Mouse (Mus musculus) forebrain, postnatal 0 days (tissue): ENCODE data around the gene Gpm6b. TPM values are rescaled to one million over a fixed set of nuclear protein-coding genes. Genes with fewer than 3 reads are reported as not detected.
A peak's percentile ranks its signal among the peaks of the same experiment; 100 is the strongest.

Source experiments
- ATAC-seq: fragments of 200-750 bp; cut with Nextera tagmentation; 2 replicates; pipeline ENCODE4 v1.8.0; 2017; ENCODE audit warnings: mild to moderate bottlenecking, moderate library complexity
- DNase-seq: peaks from one replicate; pipeline ENCODE4 v3.0.0-alpha.2; 2015
- H3K27ac ChIP-seq: fragments of 300-500 bp; sonication (generic); 2 replicates; pipeline ENCODE4 v1.5.1; 2014; ENCODE audit warnings: low read depth, mild to moderate bottlenecking, antibody characterized with exemption, low read length, moderate library complexity, mixed read lengths
- H3K27me3 ChIP-seq: fragments of 300-500 bp; sonication (generic); 2 replicates; pipeline ENCODE4 v1.6.1; 2014; ENCODE audit warnings: mild to moderate bottlenecking, low read length, mixed read lengths; ENCODE audit not compliant: insufficient read depth
- H3K36me3 ChIP-seq: fragments of 300-500 bp; sonication (generic); 2 replicates; pipeline ENCODE4 v1.6.1; 2014; ENCODE audit warnings: mild to moderate bottlenecking, moderate library complexity; ENCODE audit not compliant: insufficient read depth
- H3K4me1 ChIP-seq: fragments of 300-500 bp; sonication (generic); 2 replicates; pipeline ENCODE4 v1.6.1; 2014; ENCODE audit warnings: antibody characterized with exemption; ENCODE audit not compliant: insufficient read depth
- H3K4me2 ChIP-seq: fragments of 300-500 bp; sonication (generic); 2 replicates; pipeline ENCODE4 v1.6.1; 2014; ENCODE audit warnings: low read depth, mild to moderate bottlenecking, moderate library complexity
- H3K4me3 ChIP-seq: fragments of 300-500 bp; sonication (generic); 2 replicates; pipeline ENCODE4 v1.5.1; 2014; ENCODE audit warnings: low read depth, low read length, mixed read lengths
- H3K9ac ChIP-seq: fragments of 300-500 bp; sonication (generic); 2 replicates; pipeline ENCODE4 v1.6.1; 2014; ENCODE audit warnings: mild to moderate bottlenecking
- H3K9me3 ChIP-seq: fragments of 300-500 bp; sonication (generic); 2 replicates; pipeline ENCODE4 v1.6.1; 2016; ENCODE audit warnings: low read length
- CTCF ChIP-seq: sonication (generic); IDR thresholded peaks from 2 replicates; pipeline ENCODE4 v1.5.1; 2016; ENCODE audit warnings: antibody characterized with exemption, control low read depth, low read depth
- WGBS: fragments of 180-500 bp; shearing (Covaris S2); extraction: QIAGEN DNeasy Blood & Tissue Kit; methylation state at CpG from one replicate; pipeline ENCODE4 v1.1.7; 2014; 5-methylcytosine and 5-hydroxymethylcytosine counted together
- polyA plus RNA-seq: library from polyadenylated mRNA; unstranded; fragments of >200 nt; fragmentation: Nextera tagmentation; extraction: Ambion mirVana; gene quantifications from 2 replicates; pipeline ENCODE4 v1.2.1, GENCODE M21; 2015
- total RNA-seq: library from RNA; depleted of rRNA; stranded (reverse); fragments of >200 nt; gene quantifications from 2 replicates; pipeline ENCODE4 v1.2.3, GENCODE M21; 2014

The Gpm6b gene
- total and polyA plus RNA-seq, 2 experiments from 2014 or later, result 385 to 431 TPM

- Histone ChIP-seq H3K36me3 (no peaks in the 10 kb centered on the region), H3K27ac (no peak overlapping the region), H3K27me3 (no peaks in the 10 kb centered on the region), H3K9ac (no peak overlapping the region), H3K4me3 (no peak overlapping the region), H3K4me2 (no peak overlapping the region), H3K9me3 (no peaks in the 10 kb centered on the region), H3K4me1 (no peaks in the 10 kb centered on the region)
- WGBS, result 62% methylated on average over 5 of the region's 5 CpGs
- TF ChIP-seq CTCF, result no peak
- ATAC-seq, result peak; percentile 55; the same call in 1 of the 2 replicates
- peak; percentile 43 for DNase-seq
Observed at GRCm38 (mm10) chrX:166219331-166219730, 19.4 kb upstream of the Gpm6b start.

- H3K9me3 ChIP-seq, result no peaks in the 10 kb centered on the region
- H3K36me3 ChIP-seq, result no peaks in the 10 kb centered on the region
- no peaks in the 10 kb centered on the region for H3K4me1 ChIP-seq
- no peak overlapping the region for H3K27ac ChIP-seq
- TF ChIP-seq CTCF, result no peak
- WGBS, result 63% methylated on average over 5 of the region's 5 CpGs
- no peak for ATAC-seq
- H3K27me3 ChIP-seq, result no peaks in the 10 kb centered on the region
- H3K4me3 ChIP-seq, result no peak overlapping the region
- no peak overlapping the region for H3K9ac ChIP-seq
- H3K4me2 ChIP-seq, result no peak overlapping the region
- no peak for DNase-seq
Observed at GRCm38 (mm10) chrX:166226856-166227255, 11.9 kb upstream of the Gpm6b start.

- TF ChIP-seq CTCF, result no peak
- Histone ChIP-seq H3K36me3 (no peaks in the 10 kb centered on the region), H3K27ac (no peak overlapping the region), H3K9ac (no peak overlapping the region), H3K4me3 (no peak overlapping the region), H3K4me1 (no peaks in the 10 kb centered on the region), H3K4me2 (no peak overlapping the region), H3K9me3 (no peaks in the 10 kb centered on the region), H3K27me3 (no peaks in the 10 kb centered on the region)
- ATAC-seq, result no peak
- WGBS, result 69% methylated on average over 3 of the region's 3 CpGs
- DNase-seq, result no peak
Observed at GRCm38 (mm10) chrX:166229750-166230149, 9.0 kb upstream of the Gpm6b start.

DNA sequence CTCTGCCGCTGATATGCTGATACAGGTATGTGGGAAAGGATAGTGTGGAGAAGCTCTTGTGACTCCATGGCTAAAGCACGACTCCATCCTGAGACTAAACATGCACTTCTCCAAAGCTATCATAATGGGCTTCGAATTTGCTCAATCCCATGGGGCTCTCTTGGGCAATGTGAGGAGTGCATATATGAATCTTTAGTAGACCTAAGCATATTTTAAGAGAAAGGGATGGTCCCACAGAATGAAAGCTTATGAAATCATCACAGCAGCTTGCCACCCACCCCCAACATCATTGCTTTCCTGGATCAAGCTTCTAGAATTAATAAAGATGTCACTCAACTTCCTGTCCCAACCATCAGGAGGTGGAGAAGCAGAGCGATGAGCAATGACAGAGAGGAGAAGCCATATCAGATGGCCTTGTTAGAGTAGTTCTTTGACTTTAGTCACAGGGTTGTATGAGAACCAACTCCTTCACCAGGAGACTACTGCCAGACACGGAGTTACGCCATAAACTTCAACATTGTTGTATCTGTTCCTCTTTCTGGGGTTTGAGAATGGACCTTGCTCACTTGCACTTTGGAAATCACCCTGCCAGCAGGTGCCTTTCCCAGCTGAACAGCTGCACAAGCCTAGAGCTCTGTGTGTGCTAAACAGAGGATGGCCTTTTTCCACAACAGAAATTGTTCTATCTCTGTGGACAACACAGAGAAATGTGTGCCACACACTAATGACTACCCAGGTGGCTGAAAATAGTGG lies 8.0 kb upstream of the Gpm6b start:
- ATAC-seq (no peak), DNase-seq (no peak)
- no peaks in the 10 kb centered on the region for H3K9me3 ChIP-seq
- no peak for TF ChIP-seq CTCF
- H3K27me3 ChIP-seq, result no peaks in the 10 kb centered on the region
- 93% methylated on average over 6 of the region's 6 CpGs for WGBS
- H3K4me3 ChIP-seq, result no peak overlapping the region
- no peaks in the 10 kb centered on the region for H3K4me1 ChIP-seq
- no peaks in the 10 kb centered on the region for H3K36me3 ChIP-seq
- no peak overlapping the region for H3K9ac ChIP-seq
- no peak overlapping the region for H3K27ac ChIP-seq
- no peak overlapping the region for H3K4me2 ChIP-seq

DNA sequence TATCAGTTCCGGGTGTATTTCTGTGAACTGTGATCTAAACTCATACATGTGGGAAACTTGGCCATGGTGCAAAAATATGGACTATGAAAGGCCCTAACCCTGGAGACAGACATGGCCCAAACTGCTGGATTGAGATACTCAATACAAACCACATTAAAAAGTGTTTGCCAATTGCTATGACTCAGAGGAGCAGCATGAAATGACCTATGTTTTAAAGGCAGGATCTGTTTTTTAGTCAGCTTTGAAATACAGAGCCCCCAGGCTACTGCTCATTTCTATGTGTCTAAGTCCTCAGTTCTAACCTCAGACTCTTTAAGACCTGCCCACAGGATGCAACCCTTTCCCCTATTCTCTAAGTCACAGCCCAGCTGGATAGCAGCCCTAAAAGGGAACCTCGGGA lies 2.6 kb upstream of the Gpm6b start:
- WGBS, result 47% methylated on average over 2 of the region's 2 CpGs
- no peaks in the 10 kb centered on the region for H3K36me3 ChIP-seq

GRCm38 (mm10) chrX:166239520-166239919 lies 809 bp downstream of the Gpm6b start:
- no peaks in the 10 kb centered on the region for H3K27me3 ChIP-seq
- no peak for TF ChIP-seq CTCF
- H3K4me1 ChIP-seq, result no peaks in the 10 kb centered on the region
- peak; percentile 42 for ATAC-seq
- peak; percentile 56 for DNase-seq
- H3K27ac ChIP-seq, result peak overlapping the region; percentile 78
- 26% methylated on average over 13 of the region's 13 CpGs for WGBS
- peak overlapping the region; percentile 59 for H3K4me3 ChIP-seq
- H3K36me3 ChIP-seq, result no peaks in the 10 kb centered on the region
- no peaks in the 10 kb centered on the region for H3K9me3 ChIP-seq
- peak overlapping the region; percentile 75 for H3K9ac ChIP-seq
- peak overlapping the region; percentile 67 for H3K4me2 ChIP-seq

More for the DNA sequence above, 2.6 kb upstream of the Gpm6b start:
- ATAC-seq (no peak), DNase-seq (no peak)
- no peaks in the 10 kb centered on the region for H3K9me3 ChIP-seq
- no peak overlapping the region for H3K4me2 ChIP-seq
- no peak overlapping the region for H3K9ac ChIP-seq
- no peaks in the 10 kb centered on the region for H3K27me3 ChIP-seq
- no peaks in the 10 kb centered on the region for H3K4me1 ChIP-seq
- no peak overlapping the region for H3K27ac ChIP-seq
- no peak for TF ChIP-seq CTCF
- no peak overlapping the region for H3K4me3 ChIP-seq

- 43% methylated on average over 7 of the region's 7 CpGs for WGBS
- Histone ChIP-seq H3K9ac (no peak overlapping the region), H3K4me1 (no peaks in the 10 kb centered on the region), H3K27me3 (no peaks in the 10 kb centered on the region), H3K36me3 (no peaks in the 10 kb centered on the region), H3K4me3 (no peak overlapping the region), H3K9me3 (no peaks in the 10 kb centered on the region), H3K27ac (no peak overlapping the region), H3K4me2 (peak overlapping the region; percentile 28)
- TF ChIP-seq CTCF, result no peak
- ATAC-seq, result peak; percentile 9; the same call in 1 of the 2 replicates
- peak; percentile 29 for DNase-seq
Observed at GRCm38 (mm10) chrX:166240751-166241150, 2.0 kb downstream of the Gpm6b start.
